Mouse (Mus musculus): ENCODE measurements around the gene Sectm1b.

GRCm38 (mm10) chr11:121027259-121027658, 36.1 kb downstream of the Sectm1b start:
- no peak for TF ChIP-seq EP300 (IDR thresholded peaks at IDR 0.05; ENCODE audit: insufficient read depth, low read depth, low read length)
- TF ChIP-seq POLR2A (IDR thresholded peaks at IDR 0.05; ENCODE audit: insufficient read depth, low read depth, low read length) = no peak
- TF ChIP-seq CTCF (IDR thresholded peaks at IDR 0.05) = no peak

Measured in heart, adult 2 months (tissue).